Mouse (Mus musculus) gastrocnemius, postnatal 14 days (tissue): ENCODE measurements around the gene Itch. TPM values are rescaled to one million over a fixed set of nuclear protein-coding genes. Genes with fewer than 3 reads are reported as not detected.
"Not testable (repeated sequence)": the region's sequence is repeated elsewhere in the genome, so short reads cannot be mapped to it uniquely, and the experiment has no call there.

ENCODE experiments used
- DNase-seq: peaks from one replicate; pipeline ENCODE4 v3.0.0; 2021; ENCODE audit warnings: mixed read lengths
- intact Hi-C: fragments of 180-260 bp; cut with DNase I; formaldehyde crosslinking; loops from one replicate; pipeline ENCODE4 v1.15.1; 2025; ENCODE audit warnings: low total_unique reads
- long read RNA-seq, 2 experiments: library from polyadenylated mRNA; stranded (forward); transcript quantifications; one replicate each; pipeline ENCODE4 v2.0.0; 2021
- total RNA-seq, 2 experiments: library from RNA; stranded (reverse); gene quantifications; 2 replicates each; pipeline ENCODE4 v1.2.3; 2021

Itch gene
- total RNA-seq = 10 to 100 TPM; 23.0 to 24.4 TPM
- long read RNA-seq, experiment 1, full-length matches to known transcripts = 12 of 16 reads
- long read RNA-seq, experiment 1, partial matches to known transcripts = 0 of 16 reads
- long read RNA-seq, experiment 1, other reads (novel, unspliced or antisense) = 4 of 16 reads
- long read RNA-seq, experiment 2, full-length matches to known transcripts = 13 of 15 reads
- long read RNA-seq, experiment 2, partial matches to known transcripts = 2 of 15 reads
- long read RNA-seq, experiment 2, other reads (novel, unspliced or antisense) = 0 of 15 reads

DNA sequence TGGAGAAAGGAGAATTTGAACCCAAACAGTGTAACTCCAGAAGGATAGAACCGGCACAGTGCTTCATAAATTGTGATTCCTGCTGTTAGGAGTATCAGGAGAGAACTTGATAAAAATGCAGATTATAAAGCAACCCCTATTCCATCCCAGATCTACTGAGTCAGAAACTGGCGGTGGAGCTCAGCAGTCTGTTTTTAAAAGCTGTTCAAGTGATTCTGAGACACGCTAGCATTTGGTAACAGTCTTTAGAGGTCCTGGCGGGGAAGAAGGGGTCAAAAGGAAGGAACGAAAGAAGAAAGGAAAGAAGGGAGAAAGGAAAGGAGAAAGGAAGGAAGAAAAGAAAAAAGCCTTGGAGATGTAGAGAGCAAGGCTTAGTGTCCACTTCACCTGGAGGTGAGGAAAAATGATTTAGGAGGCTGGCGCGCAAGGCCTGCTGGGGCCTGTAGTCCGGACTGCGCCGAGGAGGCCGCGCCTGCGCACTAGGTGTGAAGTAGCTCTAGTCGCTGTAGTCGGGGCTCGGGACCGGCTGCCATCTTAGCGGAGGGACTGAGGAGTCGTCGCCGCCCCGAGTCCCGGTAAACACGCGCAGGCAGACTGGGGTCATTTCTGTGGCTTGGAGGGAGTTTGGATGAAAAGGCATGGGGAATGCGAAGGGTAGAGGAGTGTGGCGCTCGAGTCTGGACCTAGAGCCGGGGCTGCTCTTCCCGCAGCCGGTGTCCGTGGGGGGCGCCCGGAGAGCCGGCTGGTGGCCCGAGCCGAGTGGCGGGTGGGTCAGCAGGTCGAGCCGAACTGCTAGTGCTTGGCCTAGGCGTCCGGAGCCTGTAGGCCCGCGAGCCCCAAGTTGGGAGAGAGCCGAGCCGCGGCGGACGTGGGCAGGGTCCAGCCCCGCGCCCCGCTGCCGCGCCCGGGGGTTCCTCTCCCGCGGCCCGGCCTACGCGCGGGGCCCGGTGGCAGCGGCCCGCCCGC lies at the start of gene Itch:
Gene Itch, plus strand, starts transcription at position 499 of the 966 bp plus-strand sequence.
- intact Hi-C loops = no loop called here
- peak; percentile 95 for DNase-seq

DNA sequence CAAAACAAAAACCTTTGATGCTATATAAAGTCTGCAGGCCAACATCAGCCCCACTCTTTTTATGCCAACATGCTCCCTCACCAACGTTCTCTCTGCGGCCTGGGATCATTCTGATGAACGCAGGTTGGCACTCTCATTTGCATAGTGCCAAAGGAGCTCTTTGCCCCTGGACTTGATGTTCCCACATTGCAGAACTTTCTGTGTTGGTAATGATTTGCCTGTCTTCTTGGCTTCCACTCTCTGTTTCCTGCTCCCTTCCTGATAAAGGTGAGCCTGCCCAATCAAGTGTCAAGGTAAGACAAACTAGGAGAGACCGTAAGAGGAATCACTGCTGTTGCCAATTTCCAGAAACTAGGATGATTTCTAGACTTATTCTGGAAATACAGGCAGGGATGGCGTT lies 48.8 kb upstream of the Itch start:
- intact Hi-C loops = loop anchor here (10.0 kb wide), 2 partner anchors 90 to 310 kb away; no protein-coding TSS in a partner anchor
- DNase-seq = no peak

DNA sequence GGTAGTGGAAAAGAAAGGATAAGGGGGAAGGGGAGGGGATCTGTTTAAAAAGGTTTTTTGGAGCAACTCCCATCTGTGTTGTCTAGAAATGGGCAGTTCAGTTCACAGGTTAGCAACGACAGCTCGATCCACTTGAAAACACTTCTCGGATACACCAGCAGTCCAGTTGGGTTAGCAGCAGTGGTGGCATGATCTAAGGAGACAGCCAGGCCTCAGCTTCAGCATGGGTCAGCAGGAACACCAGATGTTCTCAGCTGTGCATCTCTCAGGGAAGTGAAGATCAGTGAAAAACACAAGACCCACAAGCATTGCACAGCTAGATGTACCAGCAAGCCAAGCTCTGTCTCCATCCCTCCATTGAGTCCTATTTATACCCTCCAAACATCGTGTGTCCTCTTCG lies 47.0 kb upstream of the Itch start:
- DNase-seq = no peak
- intact Hi-C loops = loop anchor here (10.0 kb wide), 2 partner anchors 88 to 308 kb away; no protein-coding TSS in a partner anchor

DNA sequence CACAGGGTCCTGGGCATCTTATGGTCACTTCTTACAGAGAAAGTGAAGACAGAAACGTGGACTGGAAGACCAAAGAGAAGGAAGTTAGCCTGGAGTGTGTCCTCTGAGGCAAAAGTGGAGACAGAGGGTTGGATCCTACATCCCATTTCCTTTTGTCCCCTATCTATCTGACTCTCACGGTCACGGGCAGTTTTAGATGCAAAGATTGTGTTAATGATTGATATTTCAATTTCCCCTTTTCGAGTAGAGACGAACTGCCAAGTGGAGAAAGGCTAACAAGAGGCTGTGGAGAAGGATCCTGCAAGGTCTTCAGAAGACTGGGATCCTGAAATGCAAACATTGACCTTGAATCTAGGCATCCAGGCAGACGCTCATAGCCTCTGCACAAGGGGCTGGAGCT lies 45.0 kb upstream of the Itch start:
- DNase-seq = no peak
- intact Hi-C loops = loop anchor here (10.0 kb wide), 2 partner anchors 87 to 307 kb away; no protein-coding TSS in a partner anchor

DNA sequence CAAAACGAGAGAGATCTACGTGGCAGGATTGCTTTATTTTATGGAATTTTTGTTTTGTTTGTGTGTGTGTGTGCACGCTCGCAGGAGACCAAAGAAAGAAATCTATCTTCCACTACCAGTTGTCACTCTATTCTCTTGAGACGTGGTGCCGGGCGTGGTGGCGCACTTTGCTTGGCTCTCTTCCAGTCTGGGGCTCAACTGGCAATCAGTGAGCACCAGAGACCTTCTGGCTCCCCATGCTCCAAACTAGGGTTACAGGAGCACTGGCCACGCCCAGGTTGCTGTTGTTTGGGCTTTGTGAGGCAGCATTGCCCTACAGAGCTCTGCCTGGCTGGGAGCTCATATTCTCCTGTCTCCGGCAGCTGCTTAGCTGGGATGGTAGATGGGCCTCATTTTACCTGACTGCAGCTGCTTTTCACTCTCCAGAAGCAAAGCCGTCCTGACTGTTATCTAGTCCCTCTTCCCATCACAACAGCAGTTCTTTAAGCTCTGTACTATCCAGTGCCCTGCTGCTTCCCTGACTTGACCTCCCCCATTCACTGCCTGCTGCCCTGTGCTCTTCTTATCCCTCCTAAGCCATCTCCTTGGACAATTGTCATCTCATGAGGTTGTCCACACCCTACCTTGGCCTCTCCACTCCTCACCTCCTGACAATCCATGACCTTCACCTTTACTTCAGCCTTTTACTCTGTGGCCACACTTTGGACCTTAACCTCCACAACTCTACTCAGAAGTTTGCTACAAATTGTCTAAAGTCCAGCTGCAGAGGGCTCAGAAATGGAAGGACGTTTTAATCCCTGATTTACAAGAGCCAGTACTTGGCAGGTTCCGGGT lies 42.2 kb upstream of the Itch start:
- intact Hi-C loops = loop anchor here (5.0 kb wide), 1 partner anchor 51 kb away; no protein-coding TSS in a partner anchor
- DNase-seq = peak; percentile 5

DNA sequence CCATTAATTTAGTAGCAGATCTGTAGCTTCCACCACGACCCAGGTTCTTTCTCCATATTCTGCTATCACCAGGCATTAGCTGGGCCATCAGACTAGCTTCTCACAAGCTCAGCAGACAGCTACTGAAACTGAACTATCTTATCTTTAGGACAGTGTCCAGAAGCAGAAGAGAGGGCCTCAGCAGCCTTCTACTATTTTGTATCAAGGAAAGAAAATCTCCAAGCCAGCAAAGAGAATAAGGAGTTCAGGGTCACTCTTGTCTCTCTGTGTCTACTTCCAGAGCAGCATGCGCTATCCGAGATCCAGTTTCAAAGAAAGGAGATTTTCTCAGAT lies 41.6 kb upstream of the Itch start:
- intact Hi-C loops = loop anchor here (5.0 kb wide), 1 partner anchor 51 kb away; no protein-coding TSS in a partner anchor
- no peak for DNase-seq

DNA sequence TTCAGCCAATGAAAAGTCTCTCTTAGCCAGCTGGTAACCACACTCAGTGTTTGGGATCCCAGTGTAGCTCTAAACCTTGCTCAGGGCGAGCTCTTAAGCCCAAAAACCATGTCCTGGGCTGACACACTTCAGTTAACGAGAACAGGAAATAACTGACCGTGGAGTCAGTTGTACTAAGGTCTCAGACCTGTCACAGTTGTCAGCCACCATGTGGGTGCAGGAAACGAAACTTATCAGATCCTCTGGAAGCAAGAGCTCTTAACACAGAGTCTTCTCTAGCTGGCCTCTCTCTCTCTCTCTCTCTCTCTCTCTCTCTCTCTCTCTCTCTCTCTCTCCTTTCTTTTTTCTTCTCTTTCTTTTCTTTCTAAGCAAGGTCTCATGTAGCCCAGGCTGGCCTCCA lies 39.9 kb upstream of the Itch start:
- intact Hi-C loops = loop anchor here (5.0 kb wide), 1 partner anchor 49 kb away; no protein-coding TSS in a partner anchor
- no peak for DNase-seq

DNA sequence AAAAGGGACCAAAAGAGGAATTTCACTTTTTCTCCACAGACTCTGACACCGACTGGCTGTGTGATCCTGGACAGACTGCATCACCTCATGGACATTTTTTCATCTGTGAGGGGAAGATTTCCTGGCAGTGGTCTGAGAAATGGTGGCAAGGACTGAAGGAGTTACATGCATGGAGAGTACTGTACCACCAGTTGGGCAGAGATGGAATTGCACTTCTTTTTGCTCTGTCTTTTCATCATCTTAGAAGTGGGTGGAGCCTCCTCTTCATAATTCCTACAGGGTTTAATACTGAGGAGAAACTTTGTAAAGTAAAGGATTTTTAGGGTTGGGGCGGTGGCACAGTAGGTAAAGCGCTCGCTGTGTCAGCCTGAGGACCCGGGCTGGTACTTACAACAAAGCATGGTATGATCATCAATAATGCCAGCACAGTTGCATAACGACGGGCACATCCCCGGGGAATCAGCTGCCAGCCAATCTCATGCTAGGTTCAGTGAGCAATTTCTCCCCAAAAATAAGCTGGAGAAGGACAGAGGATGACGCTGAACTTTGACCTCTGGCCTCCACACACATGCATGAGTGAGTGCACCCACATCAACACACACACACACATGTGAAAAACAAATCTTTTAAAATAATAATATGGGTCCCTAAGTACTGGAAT lies 34.5 kb upstream of the Itch start:
- intact Hi-C loops = no loop called here
- no peak for DNase-seq

DNA sequence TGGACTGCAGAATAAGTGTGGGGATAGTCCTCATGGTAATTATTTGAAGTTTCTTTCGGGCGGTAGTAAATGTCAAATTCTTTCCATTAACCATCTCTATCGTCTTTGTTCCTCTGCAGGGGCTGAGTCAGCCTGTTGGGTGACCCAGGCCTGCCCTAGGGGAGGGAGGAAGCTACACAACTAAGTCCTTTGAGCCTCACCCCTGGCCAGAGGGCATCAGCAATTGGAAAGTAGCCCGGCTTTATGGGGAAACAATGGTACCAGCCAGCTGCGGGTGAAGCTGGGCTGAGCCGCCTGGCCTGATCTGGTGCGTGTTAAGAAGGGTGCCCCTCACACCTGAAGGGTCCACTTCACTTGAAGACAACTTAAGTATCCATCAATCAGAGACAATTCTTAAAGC lies 33.9 kb upstream of the Itch start:
- intact Hi-C loops = no loop called here
- DNase-seq = peak; percentile 5

DNA sequence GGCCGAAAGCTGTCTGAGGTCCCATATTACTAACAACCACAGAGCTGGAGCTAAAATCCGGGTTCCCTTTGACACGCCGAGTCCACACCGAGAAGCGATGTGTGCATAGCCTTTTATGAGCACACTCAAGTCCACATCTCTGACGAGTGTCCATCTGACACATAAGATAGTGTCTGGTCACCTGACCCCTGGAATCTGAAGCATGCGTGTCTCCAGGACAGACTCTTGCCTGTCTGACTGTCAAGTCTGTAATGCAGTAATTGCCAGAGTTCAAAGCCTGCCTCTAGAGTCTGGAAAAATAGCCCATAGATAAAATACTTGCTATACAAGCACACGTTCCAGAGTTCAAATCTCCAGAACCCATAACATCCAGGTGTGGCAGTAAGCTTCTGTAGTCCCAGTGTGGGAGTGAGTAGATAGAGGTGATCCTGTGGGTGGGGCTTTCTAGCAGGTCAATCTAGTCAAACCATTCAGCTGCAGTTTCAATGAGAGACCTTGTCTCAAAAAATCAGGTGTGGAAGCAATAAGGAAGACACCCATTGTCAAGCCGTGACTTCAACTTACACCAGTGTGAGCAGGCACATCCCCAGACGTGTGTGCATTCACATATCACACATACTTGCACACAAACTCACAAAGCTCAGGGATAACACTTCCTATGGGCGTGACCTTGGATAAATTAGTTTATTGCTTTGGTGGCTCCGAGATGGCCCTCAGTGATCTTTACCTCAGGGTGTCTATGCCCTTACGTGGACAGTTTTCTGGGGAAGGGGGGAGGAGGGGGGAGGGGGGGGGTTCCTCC lies 33.1 kb upstream of the Itch start:
- intact Hi-C loops = no loop called here
- DNase-seq = no peak

DNA sequence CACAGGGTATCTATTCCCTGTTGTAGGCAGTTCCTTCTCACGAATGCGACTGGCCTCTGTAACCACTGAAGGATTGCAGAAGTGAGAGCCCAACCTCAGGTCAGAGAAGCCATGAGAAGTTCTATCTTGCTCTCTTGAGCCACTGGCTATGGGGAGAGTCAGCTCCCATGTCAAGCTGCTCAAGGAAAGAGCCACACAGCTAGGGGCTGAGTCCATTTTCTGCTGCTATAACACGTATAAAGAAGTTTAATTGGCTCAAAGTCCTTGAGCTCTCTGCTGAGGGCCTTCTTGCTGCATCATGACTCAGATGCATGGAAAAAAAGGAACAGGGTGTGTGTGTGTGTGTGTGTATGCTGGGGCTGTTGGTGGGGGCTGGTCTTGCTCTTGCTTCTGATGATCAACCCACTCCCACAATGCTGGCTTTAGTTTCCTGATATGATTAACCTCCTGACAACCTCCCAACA lies 32.5 kb upstream of the Itch start:
- no peak for DNase-seq
- intact Hi-C loops = no loop called here

DNA sequence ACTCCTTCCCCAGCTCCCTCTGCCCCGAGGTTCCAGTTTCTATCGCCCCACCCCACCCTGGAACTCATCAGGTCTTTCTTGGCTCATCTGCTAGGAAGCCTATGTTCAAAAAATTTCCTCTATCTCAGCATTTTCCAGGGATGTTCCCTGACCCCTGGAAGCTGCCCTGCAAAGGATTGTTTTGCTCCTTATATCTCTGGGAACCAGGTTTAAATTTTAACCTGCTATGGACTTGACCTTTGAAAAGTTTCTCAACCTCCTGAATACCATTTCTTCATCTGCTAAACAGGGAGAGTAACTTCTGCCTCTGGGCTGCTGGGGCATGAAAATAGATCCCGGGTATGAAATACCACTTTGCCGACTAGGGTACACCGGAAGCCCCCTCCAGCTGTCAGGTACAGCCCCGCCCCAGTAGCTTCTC lies 31.5 kb upstream of the Itch start:
- intact Hi-C loops = no loop called here
- no peak for DNase-seq

DNA sequence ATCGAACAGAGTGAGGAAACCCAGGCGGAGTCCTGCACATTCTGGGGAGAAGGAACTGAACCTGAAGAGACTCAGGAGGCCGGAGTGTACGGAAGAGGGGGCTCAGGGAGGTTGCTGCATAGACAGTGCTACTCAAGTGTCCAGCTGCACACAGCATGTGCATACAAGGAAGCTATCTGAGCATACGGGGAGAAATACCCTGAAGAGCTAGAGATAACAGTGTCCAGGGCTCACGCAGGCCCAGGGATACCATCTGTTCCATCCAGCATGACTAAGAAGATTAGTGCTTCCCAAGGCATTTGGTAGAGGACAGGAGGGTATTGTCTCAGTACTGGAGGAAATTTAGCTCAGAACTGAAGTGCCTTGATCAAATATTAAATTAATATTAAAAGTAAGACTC lies 29.7 kb upstream of the Itch start:
- intact Hi-C loops = no loop called here
- no peak for DNase-seq

DNA sequence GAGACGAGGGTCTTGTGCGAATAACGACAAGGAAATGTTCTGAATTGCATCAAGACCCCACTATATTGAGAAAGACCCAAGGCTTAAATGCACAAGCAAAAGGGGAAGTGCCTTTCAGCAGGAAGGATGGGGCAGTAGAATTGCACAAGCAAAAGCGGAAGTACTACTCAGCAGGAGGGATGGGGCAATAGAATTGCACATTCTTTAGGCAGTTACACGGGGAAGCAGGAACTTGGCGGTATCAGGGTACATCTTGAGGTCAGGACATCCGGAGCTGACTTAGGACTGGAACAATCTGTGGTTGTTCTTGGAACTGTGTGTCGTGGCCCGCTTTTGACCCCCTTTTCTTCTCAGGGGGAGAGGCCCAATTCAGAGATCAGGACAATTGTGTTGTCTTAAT lies 26.0 kb upstream of the Itch start:
- DNase-seq, intact Hi-C loops: not testable (repeated sequence)

DNA sequence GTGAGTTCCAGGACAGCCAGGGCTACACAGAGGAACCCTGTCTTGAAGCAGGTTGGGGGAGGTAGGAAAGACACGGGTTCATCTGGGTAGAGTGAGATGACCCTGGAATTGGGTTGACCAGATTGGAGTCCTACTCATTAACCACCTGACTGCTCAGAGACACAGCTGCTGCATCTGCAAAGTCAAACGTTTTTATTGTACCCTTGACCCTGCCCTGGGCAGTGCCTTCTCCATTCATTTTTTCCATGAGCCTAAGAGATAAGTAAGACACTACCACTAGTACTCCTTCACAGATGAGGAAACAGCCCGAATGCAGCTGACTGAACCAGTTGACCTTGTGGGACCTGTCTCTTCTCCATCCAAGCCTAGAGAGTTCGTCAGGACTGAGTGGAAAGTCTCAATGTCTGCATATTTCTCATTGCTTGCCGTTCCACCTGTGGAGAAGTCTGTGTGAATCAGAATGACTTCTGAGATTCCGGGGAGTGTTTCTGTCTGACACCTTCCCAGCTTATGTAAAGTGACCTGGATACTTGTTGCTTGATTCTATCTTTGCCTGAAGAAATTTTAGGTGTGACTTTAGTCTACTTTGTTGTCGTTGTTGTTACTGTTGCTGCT lies 18.0 kb upstream of the Itch start:
- no peak for DNase-seq
- intact Hi-C loops = no loop called here

DNA sequence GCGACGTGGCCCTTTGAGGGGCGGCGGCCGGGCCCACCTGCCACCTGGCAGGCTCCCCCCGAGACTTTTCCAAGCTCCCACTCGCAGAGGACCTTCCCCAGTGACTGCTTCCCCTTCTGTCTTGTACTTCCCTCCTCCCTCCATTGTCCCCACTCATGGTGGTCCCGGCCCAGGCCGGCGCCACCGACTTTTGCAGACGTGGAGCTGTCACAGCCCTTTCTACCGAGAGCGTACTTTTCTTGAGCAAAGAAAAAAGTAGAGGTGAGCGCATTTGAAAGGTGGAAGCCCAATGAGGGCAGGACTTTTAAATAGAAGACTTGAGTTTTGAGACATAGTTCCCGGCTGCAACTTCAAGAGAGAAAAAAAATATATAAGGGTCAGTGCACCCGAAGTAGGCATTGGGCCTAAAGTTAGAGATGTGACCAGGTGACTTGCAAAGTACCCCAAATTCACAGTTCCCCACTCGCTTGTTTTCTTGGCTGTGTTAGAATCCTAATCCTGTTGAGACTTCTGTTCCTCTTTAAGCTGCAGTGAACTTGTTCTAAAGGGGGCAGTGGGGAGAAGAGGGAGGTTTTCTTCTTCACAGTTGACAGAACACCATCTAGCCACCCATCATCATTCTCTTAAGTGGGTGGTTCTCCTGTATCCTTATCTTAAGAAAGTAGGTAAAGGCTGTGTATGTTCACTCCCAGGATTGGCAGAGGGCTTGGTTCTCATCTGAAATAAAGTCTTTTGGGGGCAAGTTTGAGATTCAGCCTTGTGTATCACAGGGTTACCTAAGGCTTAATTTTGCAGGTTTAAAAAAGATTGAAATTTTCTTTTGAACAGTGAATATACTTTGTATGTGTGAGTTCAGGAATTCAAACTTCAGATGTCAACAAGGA lies 910 bp downstream of the Itch start:
- intact Hi-C loops = no loop called here
- DNase-seq = no peak

DNA sequence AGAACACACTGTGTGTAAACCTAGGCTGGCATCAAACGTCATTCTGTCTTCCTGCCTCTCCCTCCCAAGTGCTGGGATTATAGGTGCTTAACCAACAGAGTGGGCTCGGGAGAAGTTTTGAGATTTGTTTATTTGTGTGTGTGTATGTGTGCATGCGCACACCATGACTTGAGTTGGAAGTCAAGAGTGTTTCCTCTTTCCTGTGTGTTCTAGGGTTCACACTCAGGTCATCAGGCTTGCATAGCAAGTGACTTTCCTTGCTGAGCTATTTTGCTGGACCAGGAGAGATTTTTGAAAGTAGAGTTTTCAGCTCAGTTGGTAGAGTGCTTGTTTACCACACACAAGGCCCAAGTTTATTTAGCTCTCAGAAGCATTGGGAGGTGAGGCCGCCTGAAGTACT lies 1.8 kb downstream of the Itch start:
- intact Hi-C loops = no loop called here
- no peak for DNase-seq
